Mouse (Mus musculus) small intestine, adult 2 months (tissue): Measurements from ENCODE around the gene Proser3. TPM values are rescaled to one million over a fixed set of nuclear protein-coding genes. Genes with fewer than 3 reads are reported as not detected.

Experiments
- H3K27ac ChIP-seq: fragments of 200-500 bp; 2 replicates; pipeline ENCODE4 v1.5.1; 2012; ENCODE audit warnings: low read depth, low read length, control low read depth, inconsistent platforms; ENCODE audit not compliant: insufficient read depth
- H3K27me3 ChIP-seq: fragments of 200-500 bp; 2 replicates; pipeline ENCODE4 v1.6.1; 2012; ENCODE audit warnings: mild to moderate bottlenecking, moderate library complexity, low read length, inconsistent platforms; ENCODE audit not compliant: control insufficient read depth, insufficient read depth
- H3K36me3 ChIP-seq: fragments of 200-500 bp; 2 replicates; pipeline ENCODE4 v1.6.1; 2012; ENCODE audit warnings: mild to moderate bottlenecking, low read length, control low read depth, inconsistent platforms; ENCODE audit not compliant: control insufficient read depth, insufficient read depth
- H3K4me1 ChIP-seq: fragments of 200-500 bp; 2 replicates; pipeline ENCODE4 v1.6.1; 2012; ENCODE audit warnings: low read length, inconsistent platforms, mixed read lengths; ENCODE audit not compliant: control insufficient read depth, insufficient read depth, insufficient read length
- H3K4me3 ChIP-seq: fragments of 200-500 bp; 2 replicates; pipeline ENCODE4 v1.5.1; 2012; ENCODE audit warnings: low read depth, mild to moderate bottlenecking, control low read depth, inconsistent platforms, low read length, moderate library complexity
- CTCF ChIP-seq: fragments of 200-500 bp; IDR thresholded peaks from 2 replicates; pipeline ENCODE4 v1.5.1; 2012; ENCODE audit warnings: low read depth, mild to moderate bottlenecking, control low read depth, inconsistent platforms, low read length, moderate library complexity, mixed read lengths; ENCODE audit not compliant: insufficient replicate concordance, insufficient read length; ENCODE audit errors: extremely low read depth
- POLR2A ChIP-seq: fragments of 200-500 bp; IDR thresholded peaks from 2 replicates; pipeline ENCODE4 v1.6.1; 2012; ENCODE audit warnings: low read depth, mild to moderate bottlenecking, control low read depth, inconsistent platforms, low read length, moderate library complexity
- WGBS: fragments of 180-500 bp; shearing (Covaris S2); methylation state at CpG from one replicate; pipeline ENCODE4 v1.1.7; 2018; 5-methylcytosine and 5-hydroxymethylcytosine counted together
- polyA plus RNA-seq: library from polyadenylated mRNA; depleted of rRNA; stranded (reverse); fragments of >200 nt; gene quantifications from 2 replicates; pipeline ENCODE4 v1.2.3, GENCODE M21; 2012

Proser3 gene
- polyA plus RNA-seq, 1 experiment = 5.4 TPM

GRCm38 (mm10) chr7:30588676-30589434 lies 36.8 kb upstream of the Proser3 start, which contains the start of gene Kmt2b:
Kmt2b (minus strand) TSS chr7:30588726.
- TF ChIP-seq CTCF = no peak
- TF ChIP-seq POLR2A = peak; percentile 71
- WGBS = under 1% methylated on average over 60 of the region's 68 CpGs

GRCm38 (mm10) chr7:30587842-30588667 lies 36.0 kb upstream of the Proser3 start:
- Histone ChIP-seq H3K27me3 (no peaks in the 10 kb centered on the region), H3K4me3 (peak overlapping the region; percentile 94), H3K36me3 (peaks cover 32% of the 10 kb centered on the region), H3K27ac (peak overlapping the region; percentile 60), H3K4me1 (peaks cover 15% of the 10 kb centered on the region)
- 0 out of 2 replicates have a peak, but pooled peaks have one; percentile 11 for TF ChIP-seq CTCF
- TF ChIP-seq POLR2A = no peak
- WGBS = 1% methylated on average over 65 of the region's 67 CpGs

More at GRCm38 (mm10) chr7:30588676-30589434, 36.8 kb upstream of the Proser3 start, which contains the start of gene Kmt2b:
- Histone ChIP-seq H3K27ac (peak within 1 kb of the TSS; percentile 79), H3K36me3 (peaks cover 25% of the 10 kb centered on the region), H3K4me3 (peak within 1 kb of the TSS; percentile 94), H3K27me3 (no peaks in the 10 kb centered on the region), H3K4me1 (peaks cover 15% of the 10 kb centered on the region)

DNA sequence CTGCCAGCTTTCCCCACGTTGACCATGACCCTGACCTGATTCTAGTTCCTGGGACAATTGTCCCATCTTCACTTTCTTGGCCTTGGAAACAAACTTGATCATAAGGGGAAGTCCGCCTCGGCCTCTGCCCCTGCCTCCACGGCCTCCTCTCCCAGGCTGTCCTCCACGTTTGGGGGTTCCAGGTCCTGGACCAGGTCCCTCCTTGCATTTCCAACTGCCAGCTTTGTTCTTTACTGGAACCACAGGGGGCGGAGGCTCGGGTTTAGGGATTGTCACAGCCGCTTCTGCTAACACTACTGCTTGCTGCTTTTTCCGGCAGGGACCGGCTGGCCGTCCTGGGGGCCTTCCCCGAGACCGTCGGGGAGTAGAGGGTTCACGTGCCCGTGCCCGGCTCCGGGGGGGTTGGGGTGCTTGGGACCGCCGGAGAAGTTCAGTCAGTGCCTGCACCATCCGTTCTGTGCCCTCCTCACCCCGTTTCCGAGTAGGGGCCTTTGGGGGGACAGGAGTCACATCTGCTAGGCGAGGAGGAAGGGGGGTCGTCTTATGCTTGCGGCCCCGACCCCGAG lies 34.4 kb upstream of the Proser3 start:
- Histone ChIP-seq H3K4me1 (peaks cover 15% of the 10 kb centered on the region), H3K27me3 (no peaks in the 10 kb centered on the region), H3K36me3 (peaks cover 46% of the 10 kb centered on the region), H3K4me3 (no peak overlapping the region), H3K27ac (no peak overlapping the region)
- WGBS = 90% methylated on average over 28 of the region's 28 CpGs
- TF ChIP-seq POLR2A = no peak
- TF ChIP-seq CTCF = no peak

DNA sequence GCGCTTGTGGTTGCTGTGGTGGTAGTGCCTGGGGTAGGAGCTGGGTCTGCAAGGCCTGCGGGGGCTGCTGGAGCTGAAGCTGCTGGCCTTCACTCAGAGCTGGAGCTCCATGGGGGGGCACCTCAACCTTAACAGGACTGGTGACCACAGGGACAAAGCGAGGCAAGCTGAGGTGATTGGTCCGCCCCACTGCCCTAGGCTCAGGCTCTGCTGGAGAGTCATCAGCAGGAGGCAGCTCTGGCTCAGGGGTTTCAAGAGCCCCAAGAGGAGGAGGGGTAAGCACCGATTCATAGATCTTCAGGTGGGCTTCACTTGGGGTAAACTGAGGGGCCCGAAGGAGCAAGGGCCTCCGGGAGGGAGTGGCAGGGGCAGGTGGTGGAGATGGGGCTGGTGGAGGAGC lies 33.1 kb upstream of the Proser3 start:
- Histone ChIP-seq H3K36me3 (peaks cover 58% of the 10 kb centered on the region), H3K27ac (no peak overlapping the region), H3K4me1 (peaks cover 6% of the 10 kb centered on the region), H3K27me3 (no peaks in the 10 kb centered on the region), H3K4me3 (no peak overlapping the region)
- WGBS = 96% methylated on average over 7 of the region's 7 CpGs
- TF ChIP-seq POLR2A = no peak
- no peak for TF ChIP-seq CTCF

DNA sequence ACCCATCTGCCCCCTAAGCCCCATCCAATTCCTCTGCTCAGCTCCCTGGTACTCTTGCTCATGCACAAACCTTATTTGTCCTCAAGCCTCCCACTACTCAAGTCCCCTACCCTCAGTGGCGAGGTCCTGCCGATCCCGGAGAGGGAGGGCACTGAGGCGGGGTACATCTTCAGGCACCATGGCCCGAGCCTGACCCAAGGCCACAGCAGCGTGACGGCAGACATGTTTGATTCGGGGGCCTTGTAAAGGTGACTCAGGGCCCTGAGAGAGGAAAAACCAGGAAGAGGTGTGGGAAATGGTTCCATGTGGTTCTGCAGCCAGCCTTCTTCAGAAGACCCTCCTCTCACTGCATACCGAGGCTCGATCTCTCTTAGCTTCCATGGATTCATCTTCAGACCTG lies 32.2 kb upstream of the Proser3 start:
- Histone ChIP-seq H3K4me1 (peaks cover 3% of the 10 kb centered on the region; the same call in 1 of the 2 replicates), H3K4me3 (no peak overlapping the region), H3K27ac (no peak overlapping the region), H3K36me3 (peaks cover 67% of the 10 kb centered on the region), H3K27me3 (no peaks in the 10 kb centered on the region)
- no peak for TF ChIP-seq CTCF
- no peak for TF ChIP-seq POLR2A
- 95% methylated on average over 10 of the region's 10 CpGs for WGBS

GRCm38 (mm10) chr7:30581547-30581946 lies 29.4 kb upstream of the Proser3 start:
- no peaks in the 10 kb centered on the region for H3K27me3 ChIP-seq
- no peaks in the 10 kb centered on the region for H3K4me1 ChIP-seq
- TF ChIP-seq CTCF = no peak
- TF ChIP-seq POLR2A = no peak
- H3K4me3 ChIP-seq = no peak overlapping the region
- H3K36me3 ChIP-seq = peaks cover 93% of the 10 kb centered on the region
- no peak overlapping the region for H3K27ac ChIP-seq
- WGBS = 95% methylated on average over 16 of the region's 16 CpGs

GRCm38 (mm10) chr7:30579950-30580349 lies 27.9 kb upstream of the Proser3 start:
- WGBS = 81% methylated on average over 8 of the region's 8 CpGs
- Histone ChIP-seq H3K4me1 (no peaks in the 10 kb centered on the region), H3K36me3 (peaks cover 95% of the 10 kb centered on the region), H3K4me3 (no peak overlapping the region), H3K27me3 (no peaks in the 10 kb centered on the region), H3K27ac (no peak overlapping the region)
- no peak for TF ChIP-seq CTCF
- TF ChIP-seq POLR2A = no peak
